Mouse (Mus musculus): ENCODE measurements at regions not wholly inside any gene's neighbourhood (a gene's known extent, or its start where the extent isn't known, plus 50 kb on each side); places are given as distances from the start of the nearest gene placed in this dataset.

- DNase-seq (ENCODE audit: low spot score) = no peak
- Histone ChIP-seq H3K36me3 (ENCODE audit: control insufficient read depth, insufficient read depth, low read length) (no peaks in the 10 kb centered on the region), H3K9ac (ENCODE audit: low read length) (no peak overlapping the region), H3K4me3 (ENCODE audit: low read depth, low read length) (no peak overlapping the region), H3K27ac (ENCODE audit: low read depth, low read length) (no peak overlapping the region), H3K27me3 (ENCODE audit: control insufficient read depth, insufficient read depth, low read length) (no peaks in the 10 kb centered on the region), H3K4me1 (replicated peaks; ENCODE audit: control insufficient read depth, insufficient read depth, low read length) (no peaks in the 10 kb centered on the region), H3K4me2 (ENCODE audit: low read depth, low read length, severe bottlenecking) (no peak overlapping the region), H3K9me3 (ENCODE audit: control insufficient read depth, low read length) (no peaks in the 10 kb centered on the region)
- ATAC-seq (replicated peaks; ENCODE audit: low FRiP score) = no peak
- WGBS = 64% methylated on average over 2 of the region's 3 CpGs
These were observed 109.9 kb upstream of the Tbx20 start for GRCm38 (mm10) chr9:24884011-24884410.

- H3K4me1 ChIP-seq (replicated peaks; ENCODE audit: control insufficient read depth, insufficient read depth, low read length) = no peaks in the 10 kb centered on the region
- H3K9ac ChIP-seq (ENCODE audit: low read length) = no peak overlapping the region
- no peaks in the 10 kb centered on the region for H3K36me3 ChIP-seq (ENCODE audit: control insufficient read depth, insufficient read depth, low read length)
- no peak overlapping the region for H3K4me2 ChIP-seq (ENCODE audit: low read depth, low read length, severe bottlenecking)
- H3K4me3 ChIP-seq (ENCODE audit: low read depth, low read length) = no peak overlapping the region
- DNase-seq (ENCODE audit: low spot score) (no peak), ATAC-seq (replicated peaks; ENCODE audit: low FRiP score) (no peak)
- no peak overlapping the region for H3K27ac ChIP-seq (ENCODE audit: low read depth, low read length)
- WGBS = 87% methylated on average over 9 of the region's 9 CpGs
- H3K27me3 ChIP-seq (ENCODE audit: control insufficient read depth, insufficient read depth, low read length) = no peaks in the 10 kb centered on the region
- H3K9me3 ChIP-seq (ENCODE audit: control insufficient read depth, low read length) = no peaks in the 10 kb centered on the region
These were observed 114.2 kb upstream of the Tbx20 start for GRCm38 (mm10) chr9:24888282-24888681.

- DNase-seq (ENCODE audit: low spot score) (no peak), ATAC-seq (replicated peaks; ENCODE audit: low FRiP score) (no peak)
- Histone ChIP-seq H3K4me3 (ENCODE audit: low read depth, low read length) (no peak overlapping the region), H3K36me3 (ENCODE audit: control insufficient read depth, insufficient read depth, low read length) (no peaks in the 10 kb centered on the region), H3K4me1 (replicated peaks; ENCODE audit: control insufficient read depth, insufficient read depth, low read length) (no peaks in the 10 kb centered on the region), H3K9ac (ENCODE audit: low read length) (no peak overlapping the region), H3K9me3 (ENCODE audit: control insufficient read depth, low read length) (no peaks in the 10 kb centered on the region), H3K27ac (ENCODE audit: low read depth, low read length) (no peak overlapping the region), H3K4me2 (ENCODE audit: low read depth, low read length, severe bottlenecking) (no peak overlapping the region), H3K27me3 (ENCODE audit: control insufficient read depth, insufficient read depth, low read length) (no peaks in the 10 kb centered on the region)
- WGBS = 85% methylated on average over 13 of the region's 13 CpGs
These were observed 122.6 kb upstream of the Tbx20 start for GRCm38 (mm10) chr9:24896498-24897261.

- H3K9ac ChIP-seq (ENCODE audit: low read length) = no peak overlapping the region
- no peak overlapping the region for H3K4me3 ChIP-seq (ENCODE audit: low read depth, low read length)
- no peak overlapping the region for H3K27ac ChIP-seq (ENCODE audit: low read depth, low read length)
- WGBS = 92% methylated on average over 7 of the region's 7 CpGs
- no peaks in the 10 kb centered on the region for H3K4me1 ChIP-seq (replicated peaks; ENCODE audit: control insufficient read depth, insufficient read depth, low read length)
- no peaks in the 10 kb centered on the region for H3K36me3 ChIP-seq (ENCODE audit: control insufficient read depth, insufficient read depth, low read length)
- no peak for ATAC-seq (replicated peaks; ENCODE audit: low FRiP score)
- no peaks in the 10 kb centered on the region for H3K27me3 ChIP-seq (ENCODE audit: control insufficient read depth, insufficient read depth, low read length)
- H3K9me3 ChIP-seq (ENCODE audit: control insufficient read depth, low read length) = no peaks in the 10 kb centered on the region
- DNase-seq (ENCODE audit: low spot score) = no peak
- H3K4me2 ChIP-seq (ENCODE audit: low read depth, low read length, severe bottlenecking) = no peak overlapping the region
These were observed 125.3 kb upstream of the Tbx20 start for GRCm38 (mm10) chr9:24899206-24899928.

GRCm38 (mm10) chr9:24903706-24904105 is 129.6 kb upstream of the Tbx20 start:
- ATAC-seq (replicated peaks; ENCODE audit: low FRiP score) (no peak), DNase-seq (ENCODE audit: low spot score) (no peak)
- Histone ChIP-seq H3K36me3 (ENCODE audit: control insufficient read depth, insufficient read depth, low read length) (no peaks in the 10 kb centered on the region), H3K9me3 (ENCODE audit: control insufficient read depth, low read length) (no peaks in the 10 kb centered on the region), H3K4me3 (ENCODE audit: low read depth, low read length) (no peak overlapping the region), H3K4me2 (ENCODE audit: low read depth, low read length, severe bottlenecking) (no peak overlapping the region), H3K4me1 (replicated peaks; ENCODE audit: control insufficient read depth, insufficient read depth, low read length) (no peaks in the 10 kb centered on the region; the same call in 1 of the 2 replicates), H3K27me3 (ENCODE audit: control insufficient read depth, insufficient read depth, low read length) (no peaks in the 10 kb centered on the region), H3K9ac (ENCODE audit: low read length) (no peak overlapping the region), H3K27ac (ENCODE audit: low read depth, low read length) (no peak overlapping the region)
- 79% methylated on average over 5 of the region's 5 CpGs for WGBS

GRCm38 (mm10) chr9:24909086-24909979 is 135.2 kb upstream of the Tbx20 start:
- no peaks in the 10 kb centered on the region for H3K9me3 ChIP-seq (ENCODE audit: control insufficient read depth, low read length)
- H3K4me1 ChIP-seq (replicated peaks; ENCODE audit: control insufficient read depth, insufficient read depth, low read length) = peaks cover 2% of the 10 kb centered on the region; the same call in 1 of the 2 replicates
- H3K36me3 ChIP-seq (ENCODE audit: control insufficient read depth, insufficient read depth, low read length) = no peaks in the 10 kb centered on the region
- peak; percentile 51 for ATAC-seq (replicated peaks; ENCODE audit: low FRiP score)
- no peak overlapping the region for H3K9ac ChIP-seq (ENCODE audit: low read length)
- DNase-seq (ENCODE audit: low spot score) = no peak
- 0 out of 2 replicates have a peak overlapping the region, but pooled peaks have one; percentile 5 for H3K4me2 ChIP-seq (ENCODE audit: low read depth, low read length, severe bottlenecking)
- H3K27me3 ChIP-seq (ENCODE audit: control insufficient read depth, insufficient read depth, low read length) = no peaks in the 10 kb centered on the region
- no peak overlapping the region for H3K27ac ChIP-seq (ENCODE audit: low read depth, low read length)
- no peak overlapping the region for H3K4me3 ChIP-seq (ENCODE audit: low read depth, low read length)
- 56% methylated on average over 8 of the region's 8 CpGs for whole genome bisulfite sequencing

GRCm38 (mm10) chr9:24910738-24911137 is 136.6 kb upstream of the Tbx20 start:
- Histone ChIP-seq H3K36me3 (ENCODE audit: control insufficient read depth, insufficient read depth, low read length) (no peaks in the 10 kb centered on the region), H3K9ac (ENCODE audit: low read length) (no peak overlapping the region), H3K4me1 (replicated peaks; ENCODE audit: control insufficient read depth, insufficient read depth, low read length) (peaks cover 2% of the 10 kb centered on the region; the same call in 1 of the 2 replicates), H3K27ac (ENCODE audit: low read depth, low read length) (no peak overlapping the region), H3K27me3 (ENCODE audit: control insufficient read depth, insufficient read depth, low read length) (no peaks in the 10 kb centered on the region), H3K4me2 (ENCODE audit: low read depth, low read length, severe bottlenecking) (no peak overlapping the region), H3K4me3 (ENCODE audit: low read depth, low read length) (no peak overlapping the region), H3K9me3 (ENCODE audit: control insufficient read depth, low read length) (no peaks in the 10 kb centered on the region)
- DNase-seq (ENCODE audit: low spot score) (no peak), ATAC-seq (replicated peaks; ENCODE audit: low FRiP score) (no peak)
- WGBS = 71% methylated on average over 5 of the region's 5 CpGs

GRCm38 (mm10) chr9:24920031-24920445 is 145.9 kb upstream of the Tbx20 start:
- WGBS = 87% methylated on average over 9 of the region's 9 CpGs
- ATAC-seq (replicated peaks; ENCODE audit: low FRiP score) = no peak

More at GRCm38 (mm10) chr9:24920031-24920445, 145.9 kb upstream of the Tbx20 start:
- Histone ChIP-seq H3K27ac (ENCODE audit: low read depth, low read length) (no peak overlapping the region), H3K4me2 (ENCODE audit: low read depth, low read length, severe bottlenecking) (no peak overlapping the region), H3K4me1 (replicated peaks; ENCODE audit: control insufficient read depth, insufficient read depth, low read length) (no peaks in the 10 kb centered on the region), H3K27me3 (ENCODE audit: control insufficient read depth, insufficient read depth, low read length) (no peaks in the 10 kb centered on the region), H3K36me3 (ENCODE audit: control insufficient read depth, insufficient read depth, low read length) (no peaks in the 10 kb centered on the region), H3K4me3 (ENCODE audit: low read depth, low read length) (no peak overlapping the region), H3K9ac (ENCODE audit: low read length) (no peak overlapping the region), H3K9me3 (ENCODE audit: control insufficient read depth, low read length) (no peaks in the 10 kb centered on the region)
- DNase-seq (ENCODE audit: low spot score) = no peak

Measured in forebrain, embryonic 11.5 days (tissue).